ENCODE assay signal across 8 mouse cellular contexts in the genomic region with DNA sequence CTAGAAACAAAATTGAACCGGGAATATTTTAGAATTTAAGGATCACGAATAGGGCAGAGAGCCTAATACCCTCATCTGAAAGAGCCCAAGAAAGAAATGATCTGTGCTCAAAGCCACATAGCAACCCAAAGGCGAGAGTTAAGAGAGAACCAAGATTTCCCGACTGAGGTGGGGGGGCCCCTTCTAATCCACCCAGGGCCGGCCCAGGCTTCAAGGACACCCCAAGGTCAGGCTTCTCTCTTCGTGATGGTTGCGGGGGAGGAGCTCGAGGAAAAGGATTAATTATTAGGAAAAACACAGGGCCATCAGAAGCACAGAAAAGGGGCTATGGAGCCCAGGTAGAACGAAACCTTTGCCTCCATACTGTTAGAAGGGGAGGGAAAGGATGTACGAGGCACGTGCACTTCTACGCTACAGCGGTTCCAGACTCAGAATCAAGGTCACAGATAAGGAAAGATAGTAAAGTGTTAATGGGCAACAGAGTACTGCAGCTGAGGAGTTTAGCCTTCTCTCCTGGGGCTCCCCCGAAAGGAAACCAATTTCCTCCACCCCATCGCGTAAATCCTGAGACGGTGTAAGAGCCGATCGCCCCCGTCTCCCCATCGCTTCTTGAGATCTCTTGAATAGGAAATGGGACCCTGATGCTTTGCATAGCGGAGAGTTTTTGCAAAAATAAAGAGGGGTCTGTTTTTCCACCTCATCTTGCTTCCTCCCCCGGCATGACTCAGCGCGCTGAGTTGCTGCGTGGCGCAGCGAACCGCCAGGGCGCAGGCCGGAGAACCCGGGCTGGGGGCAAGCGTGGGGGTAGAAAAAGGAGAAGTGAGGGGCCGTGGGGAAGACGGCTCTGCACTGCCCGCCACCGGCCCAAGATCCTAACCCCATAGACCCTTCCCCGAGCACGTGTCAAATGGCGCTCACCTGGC. TPM values are rescaled to one million over a fixed set of nuclear protein-coding genes. Genes with fewer than 3 reads are reported as not detected.
DNase-seq lines count a peak whose midpoint lies in the region; ATAC-seq and TF ChIP-seq lines count a peak whose summit lies in the region.

No protein-coding gene starts in this region.

- DNase-seq in testis, postnatal 14 days (ENCODE audit: low spot score), result no peak
- DNase-seq in cerebellum, adult 9-10 months, result peak; percentile 73
- no peak for DNase-seq in urinary bladder, postnatal 14 days (ENCODE audit: low spot score)
- no peak for DNase-seq in right cerebral cortex, postnatal 25 days

- H3K4me2 ChIP-seq in heart, embryonic 11.5 days, result peak overlapping the region; percentile 77
- peak overlapping the region; percentile 81 for H3K4me2 ChIP-seq in kidney, embryonic 16.5 days (replicated peaks; ENCODE audit: low read depth, low read length)
- peak overlapping the region; percentile 82 for H3K4me2 ChIP-seq in midbrain, embryonic 13.5 days (replicated peaks)

- no peaks in the 10 kb centered on the region for H3K9me3 ChIP-seq in heart, embryonic 11.5 days (replicated peaks; ENCODE audit: control insufficient read depth, low read length)
- H3K9me3 ChIP-seq in kidney, embryonic 16.5 days (ENCODE audit: low read length), result no peaks in the 10 kb centered on the region
- no peaks in the 10 kb centered on the region for H3K9me3 ChIP-seq in midbrain, embryonic 13.5 days

- no peak for TF ChIP-seq CTCF in testis, adult 2 months (IDR thresholded peaks at IDR 0.05; ENCODE audit: control insufficient read depth, insufficient read depth, insufficient replicate concordance, low read depth, low read length)

- peak overlapping the region; percentile 94 for H3K4me3 ChIP-seq in testis, adult 2 months (ENCODE audit: control insufficient read depth, low read depth, low read length)
- peak overlapping the region; percentile 90 for H3K4me3 ChIP-seq in heart, embryonic 11.5 days (ENCODE audit: low read depth, low read length)
- peak overlapping the region; percentile 89 for H3K4me3 ChIP-seq in kidney, embryonic 16.5 days (ENCODE audit: low read length)
- peak overlapping the region; percentile 84 for H3K4me3 ChIP-seq in midbrain, embryonic 13.5 days (replicated peaks)

- peak overlapping the region; percentile 79 for H3K27ac ChIP-seq in testis, adult 2 months (ENCODE audit: control insufficient read depth, insufficient read depth, low read depth, low read length)
- H3K27ac ChIP-seq in heart, embryonic 11.5 days (ENCODE audit: low read depth, low read length), result peak overlapping the region; percentile 98
- H3K27ac ChIP-seq in kidney, embryonic 16.5 days (ENCODE audit: low read length), result peak overlapping the region; percentile 92
- H3K27ac ChIP-seq in midbrain, embryonic 13.5 days, result peak overlapping the region; percentile 91

- peak; percentile 26; the same call in 1 of the 2 replicates for TF ChIP-seq POLR2A in testis, adult 2 months (IDR thresholded peaks at IDR 0.05; ENCODE audit: control insufficient read depth, low read depth, low read length)

- no peaks in the 10 kb centered on the region for H3K36me3 ChIP-seq in testis, adult 2 months (ENCODE audit: control insufficient read depth, insufficient read depth, low read length)
- peaks cover 22% of the 10 kb centered on the region for H3K36me3 ChIP-seq in heart, embryonic 11.5 days (ENCODE audit: control insufficient read depth, insufficient read depth, low read length)
- peaks cover 35% of the 10 kb centered on the region for H3K36me3 ChIP-seq in kidney, embryonic 16.5 days (ENCODE audit: insufficient read depth, low read length)
- peaks cover 34% of the 10 kb centered on the region for H3K36me3 ChIP-seq in midbrain, embryonic 13.5 days

- no peak for ATAC-seq in heart, embryonic 11.5 days (replicated peaks; ENCODE audit: insufficient number of reproducible peaks, low FRiP score, low TSS enrichment)
- ATAC-seq in kidney, embryonic 16.5 days (ENCODE audit: low FRiP score, low TSS enrichment), result no peak
- ATAC-seq in midbrain, embryonic 13.5 days, result no peak

- H3K27me3 ChIP-seq in testis, adult 2 months (ENCODE audit: control insufficient read depth, insufficient read depth, low read length), result no peaks in the 10 kb centered on the region
- H3K27me3 ChIP-seq in heart, embryonic 11.5 days (ENCODE audit: control insufficient read depth, insufficient read depth, low read length), result no peaks in the 10 kb centered on the region
- H3K27me3 ChIP-seq in kidney, embryonic 16.5 days (ENCODE audit: insufficient read depth, low read length), result no peaks in the 10 kb centered on the region
- H3K27me3 ChIP-seq in midbrain, embryonic 13.5 days, result no peaks in the 10 kb centered on the region

- peak overlapping the region; percentile 92 for H3K9ac ChIP-seq in heart, embryonic 11.5 days (ENCODE audit: low read depth, low read length)
- H3K9ac ChIP-seq in kidney, embryonic 16.5 days (replicated peaks; ENCODE audit: low read length), result peak overlapping the region; percentile 91
- H3K9ac ChIP-seq in midbrain, embryonic 13.5 days (replicated peaks), result peak overlapping the region; percentile 89

- WGBS in heart, embryonic 11.5 days (ENCODE audit: insufficient replicate concordance), result under 1% methylated on average over 40 of the region's 40 CpGs
- under 1% methylated on average over 40 of the region's 40 CpGs for WGBS in kidney, embryonic 16.5 days
- WGBS in midbrain, embryonic 13.5 days, result under 1% methylated on average over 40 of the region's 40 CpGs

- H3K4me1 ChIP-seq in testis, adult 2 months (ENCODE audit: control insufficient read depth, insufficient read depth, low read length), result peaks cover 17% of the 10 kb centered on the region
- H3K4me1 ChIP-seq in heart, embryonic 11.5 days (ENCODE audit: control insufficient read depth, insufficient read depth, low read length), result peaks cover 25% of the 10 kb centered on the region
- H3K4me1 ChIP-seq in kidney, embryonic 16.5 days (ENCODE audit: insufficient read depth, low read length), result peaks cover 40% of the 10 kb centered on the region
- H3K4me1 ChIP-seq in midbrain, embryonic 13.5 days (replicated peaks), result peaks cover 36% of the 10 kb centered on the region

RNA-seq across cellular contexts. Expression of a gene that starts 0.9 kb away (rescaled TPM):
- 7.9 and 9.8 TPM in 2 replicates for polyA plus RNA-seq in testis, adult 2 months (2012; rRNA removed)
- polyA plus RNA-seq in heart, embryonic 11.5 days (2014; fragmentation: Nextera tagmentation; extraction: Ambion mirVana), result 0.40 and 0.41 TPM in 2 replicates
- 0.19 and 0.52 TPM in 2 replicates for polyA plus RNA-seq in kidney, embryonic 16.5 days (2015; fragmentation: Nextera tagmentation; extraction: Ambion mirVana)
- 48.3 and 52.6 TPM in 2 replicates for polyA plus RNA-seq in midbrain, embryonic 13.5 days (2015; fragmentation: Nextera tagmentation; extraction: Ambion mirVana)

RNA-seq across cellular contexts. Expression of a gene that starts 6.1 kb away (rescaled TPM):
- polyA plus RNA-seq in testis, adult 2 months (2012; rRNA removed), result 252 and 262 TPM in 2 replicates
- polyA plus RNA-seq in heart, embryonic 11.5 days (2014; fragmentation: Nextera tagmentation; extraction: Ambion mirVana), result 204 and 213 TPM in 2 replicates
- polyA plus RNA-seq in kidney, embryonic 16.5 days (2015; fragmentation: Nextera tagmentation; extraction: Ambion mirVana), result 267 and 271 TPM in 2 replicates
- 224 and 241 TPM in 2 replicates for polyA plus RNA-seq in midbrain, embryonic 13.5 days (2015; fragmentation: Nextera tagmentation; extraction: Ambion mirVana)

RNA-seq across cellular contexts. Expression of a gene that starts 17.1 kb away (rescaled TPM):
- 1.1 and 1.2 TPM in 2 replicates for polyA plus RNA-seq in testis, adult 2 months (2012; rRNA removed)
- polyA plus RNA-seq in heart, embryonic 11.5 days (2014; fragmentation: Nextera tagmentation; extraction: Ambion mirVana), result 0.31 and 0.45 TPM in 2 replicates
- 0.29 and 0.78 TPM in 2 replicates for polyA plus RNA-seq in kidney, embryonic 16.5 days (2015; fragmentation: Nextera tagmentation; extraction: Ambion mirVana)
- 0.36 and 0.49 TPM in 2 replicates for polyA plus RNA-seq in midbrain, embryonic 13.5 days (2015; fragmentation: Nextera tagmentation; extraction: Ambion mirVana)

RNA-seq across cellular contexts. Expression of a gene that starts 21.6 kb away (rescaled TPM):
- 74.3 and 92.1 TPM in 2 replicates for polyA plus RNA-seq in testis, adult 2 months (2012; rRNA removed)
- polyA plus RNA-seq in heart, embryonic 11.5 days (2014; fragmentation: Nextera tagmentation; extraction: Ambion mirVana), result 79.6 and 84.9 TPM in 2 replicates
- 95.8 and 101 TPM in 2 replicates for polyA plus RNA-seq in kidney, embryonic 16.5 days (2015; fragmentation: Nextera tagmentation; extraction: Ambion mirVana)
- 163 and 180 TPM in 2 replicates for polyA plus RNA-seq in midbrain, embryonic 13.5 days (2015; fragmentation: Nextera tagmentation; extraction: Ambion mirVana)

RNA-seq across cellular contexts. Expression of a gene that starts 32.3 kb away (rescaled TPM):
- 3.5 and 3.9 TPM in 2 replicates for polyA plus RNA-seq in testis, adult 2 months (2012; rRNA removed)
- 0.92 and 1.4 TPM in 2 replicates for polyA plus RNA-seq in heart, embryonic 11.5 days (2014; fragmentation: Nextera tagmentation; extraction: Ambion mirVana)
- polyA plus RNA-seq in kidney, embryonic 16.5 days (2015; fragmentation: Nextera tagmentation; extraction: Ambion mirVana), result 1.8 and 2.0 TPM in 2 replicates
- 2.5 and 2.9 TPM in 2 replicates for polyA plus RNA-seq in midbrain, embryonic 13.5 days (2015; fragmentation: Nextera tagmentation; extraction: Ambion mirVana)
